Mouse (Mus musculus): ENCODE data around the gene Gm44596.
"Not testable (repeated sequence)": the region's sequence is repeated elsewhere in the genome, so short reads cannot be mapped to it uniquely, and the experiment has no call there.

The Gm44596 gene

GRCm38 (mm10) chr6:128380594-128381167, 5.4 kb downstream of the Gm44596 start:
- DNase-seq = not testable (repeated sequence)

DNA sequence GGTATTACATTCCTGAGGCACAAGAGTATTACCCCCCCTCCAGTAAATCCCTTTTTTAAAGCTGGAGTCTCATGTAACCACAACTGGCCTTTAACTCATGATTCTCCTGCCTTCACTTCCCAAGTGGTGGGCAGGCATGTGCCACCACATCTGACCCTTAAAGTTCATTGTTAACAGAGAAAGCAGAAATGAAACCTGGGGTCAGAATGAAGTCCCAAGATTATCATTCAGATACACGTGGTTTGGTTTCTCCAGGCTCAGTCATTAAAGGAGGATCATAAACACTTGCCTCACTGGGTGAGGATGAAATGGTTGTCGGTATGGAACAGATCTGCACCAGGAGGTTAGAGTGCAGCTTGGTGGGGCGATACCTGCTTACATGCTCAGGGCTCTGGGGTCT, 6.0 kb downstream of the Gm44596 start:
- no peak for DNase-seq

GRCm38 (mm10) chr6:128383752-128384151, 8.4 kb downstream of the Gm44596 start:
- no peak for DNase-seq

- no peak for DNase-seq
These were observed 9.7 kb downstream of the Gm44596 start for GRCm38 (mm10) chr6:128385026-128385425.

DNA sequence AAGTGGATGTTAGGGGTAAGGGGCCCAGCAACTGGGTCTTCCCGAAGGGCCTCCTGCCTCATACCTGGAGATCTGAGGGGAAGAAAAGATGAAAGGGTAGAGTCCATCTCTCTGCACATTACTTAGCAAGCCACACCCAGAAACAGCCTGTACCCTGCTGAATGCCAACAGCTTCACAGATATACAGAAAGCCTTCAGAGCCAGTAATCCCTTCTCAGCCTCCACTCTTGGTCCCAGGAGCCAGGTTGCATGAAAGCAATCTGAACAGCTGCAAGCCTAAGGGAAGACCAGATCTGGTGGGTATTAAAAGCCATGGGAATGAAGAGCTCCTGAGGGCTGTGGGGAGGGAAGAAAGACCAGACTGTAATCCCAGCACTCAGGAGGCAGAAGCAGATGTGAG, 13.9 kb downstream of the Gm44596 start:
- no peak for DNase-seq

DNA sequence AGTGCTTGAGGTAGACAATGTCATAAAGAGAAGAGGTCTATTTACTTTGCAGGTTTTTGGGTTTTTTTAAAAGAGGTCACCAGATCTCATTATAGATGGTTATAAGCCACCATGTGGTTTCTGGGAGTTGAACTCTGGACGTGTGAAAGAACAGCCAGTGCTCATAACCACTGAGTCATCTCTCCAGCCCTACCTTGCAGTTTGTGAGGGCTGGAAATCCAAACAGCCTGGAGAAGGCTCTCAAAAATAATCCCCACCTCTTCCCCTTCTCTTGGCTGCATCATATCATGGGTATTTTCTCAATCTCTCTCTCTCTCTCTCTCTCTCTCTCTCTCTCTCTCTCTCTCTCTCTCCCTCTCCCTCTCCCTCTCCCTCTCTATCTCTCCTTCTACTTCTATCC, 15.4 kb downstream of the Gm44596 start:
- no peak for DNase-seq

DNA sequence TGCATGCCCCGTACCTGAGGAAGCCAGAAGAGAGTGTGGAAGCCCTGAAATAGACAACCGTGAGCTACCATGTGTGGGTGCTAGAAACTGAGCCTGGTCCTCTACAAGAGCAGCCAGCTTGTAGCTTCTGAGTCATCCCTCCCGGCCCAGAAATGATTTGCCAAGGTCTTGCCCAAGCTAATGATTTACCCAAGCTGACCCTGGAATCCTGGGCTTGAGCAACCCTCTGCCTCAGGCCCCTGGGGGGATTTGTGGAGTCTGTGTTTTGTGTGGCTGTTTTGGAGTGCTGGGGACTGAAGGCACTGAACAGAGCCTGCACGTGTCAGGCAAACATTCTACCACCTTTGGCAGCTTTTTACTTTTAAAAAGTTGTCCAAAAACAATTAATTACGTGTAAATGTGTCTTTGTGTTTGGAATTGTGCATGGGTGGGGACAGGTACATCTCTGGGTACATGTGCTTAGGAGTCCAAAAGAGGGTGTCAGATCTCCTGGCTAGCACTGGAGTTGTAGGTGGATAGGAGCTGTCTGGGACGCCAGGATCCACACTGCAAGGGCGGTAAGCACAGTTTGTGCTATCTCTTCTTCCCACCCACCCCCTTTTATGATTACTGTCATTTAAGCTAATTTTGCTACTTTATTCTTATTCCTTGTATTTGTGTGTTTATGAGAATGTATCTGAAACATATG, 22.4 kb downstream of the Gm44596 start:
- DNase-seq = no peak

DNA sequence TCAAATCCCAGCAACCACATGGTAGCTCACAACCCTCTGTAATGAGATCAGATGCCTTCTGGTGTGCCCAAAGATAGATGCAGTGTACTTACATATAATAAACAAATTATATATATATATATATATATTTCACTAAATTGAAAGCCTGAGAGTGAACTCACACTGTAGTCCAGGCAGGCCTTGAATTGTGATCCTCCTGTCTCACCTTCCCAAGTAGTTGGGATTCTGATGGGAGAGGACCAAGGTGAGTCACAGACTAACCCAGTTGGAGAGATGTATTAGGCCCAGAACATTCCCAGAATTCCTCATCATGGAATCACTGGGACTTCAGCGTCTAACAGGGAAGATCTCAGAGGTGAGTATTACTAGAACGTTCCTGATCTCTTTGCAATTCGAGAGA, 23.7 kb downstream of the Gm44596 start, which contains the start of gene Nrip2:
Gene Nrip2, plus strand, starts transcription at position 301 of the 400 bp plus-strand sequence.
- no peak for DNase-seq

DNA sequence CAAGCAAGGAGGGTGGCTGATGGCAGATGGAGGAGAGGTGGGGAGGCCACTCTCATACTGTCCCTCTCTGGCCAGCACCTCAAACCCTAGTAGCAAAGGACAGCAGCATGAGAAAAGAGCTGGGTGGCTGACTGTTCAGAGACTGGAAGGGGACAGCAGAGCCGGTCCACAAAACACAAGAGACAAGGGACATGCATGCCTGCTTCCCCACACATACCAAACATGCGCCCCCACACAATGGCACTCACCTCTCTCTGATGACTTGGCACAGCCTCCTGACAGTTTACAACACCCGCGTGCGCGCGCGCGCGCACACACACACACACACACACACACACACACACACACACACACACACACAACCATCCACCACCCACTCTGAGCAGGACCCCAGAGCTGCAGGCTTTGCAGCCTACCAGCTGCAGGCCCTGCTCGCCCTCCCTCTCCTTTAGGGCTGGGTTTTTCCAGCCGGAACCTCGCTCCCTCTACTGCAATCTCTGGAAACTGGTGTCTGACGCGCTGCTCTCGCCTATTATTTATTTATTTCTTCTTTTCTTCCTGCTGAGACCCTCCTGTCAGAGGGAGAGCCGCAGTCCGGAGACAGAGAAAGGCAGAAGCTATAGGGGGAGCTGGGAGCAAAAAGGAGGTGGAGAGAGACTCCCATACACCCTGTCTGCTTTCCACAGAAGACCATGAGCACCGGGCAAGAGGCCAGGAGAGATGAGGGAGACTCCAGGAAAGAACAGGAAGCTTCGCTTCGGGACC, 24.3 kb downstream of the Gm44596 start:
- no peak for DNase-seq

- DNase-seq = no peak
These were observed 29.4 kb downstream of the Gm44596 start for GRCm38 (mm10) chr6:128404708-128405107.

- no peak for DNase-seq
These were observed 33.3 kb downstream of the Gm44596 start for GRCm38 (mm10) chr6:128408544-128409125.

DNA sequence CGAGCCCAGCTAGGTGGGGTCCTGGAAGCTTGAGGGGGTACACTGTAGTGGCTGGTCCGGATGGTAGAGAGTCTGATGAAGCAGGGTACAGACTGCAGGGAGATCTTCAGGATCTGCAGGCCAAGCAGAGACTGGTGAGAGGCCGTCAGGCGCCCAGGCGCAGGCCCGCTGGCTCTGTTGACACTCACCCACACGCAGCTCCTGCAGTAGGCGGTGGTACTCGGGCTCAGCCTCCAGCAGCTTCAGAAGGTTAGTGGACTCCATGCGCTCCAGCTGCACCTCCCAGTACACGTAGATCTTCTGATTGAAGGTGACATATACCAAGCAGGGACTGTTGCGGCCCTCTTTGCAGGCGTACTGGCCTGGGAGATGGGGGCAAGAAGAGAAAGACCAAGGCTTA, 35.0 kb downstream of the Gm44596 start:
- no peak for DNase-seq

DNA sequence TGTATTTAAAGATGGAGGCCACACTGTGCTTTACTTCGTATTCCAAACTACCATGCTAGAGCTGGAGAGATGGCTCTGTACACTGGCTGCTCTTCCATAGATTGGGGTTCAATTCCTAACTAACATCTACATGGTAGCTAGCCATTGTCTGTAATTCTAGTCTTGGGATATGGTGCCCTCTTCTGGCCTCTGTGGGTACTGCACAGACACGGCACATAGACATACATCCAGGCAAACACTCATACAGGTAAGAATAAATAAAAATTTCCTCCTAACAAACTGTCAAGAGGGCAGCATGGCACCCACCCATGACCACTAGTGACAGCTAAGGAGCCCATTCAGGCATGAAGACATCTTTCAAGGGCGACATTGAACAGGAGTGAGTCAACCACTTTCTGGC, 35.8 kb downstream of the Gm44596 start:
- peak in 1 of 2 experiments; percentile 36 for DNase-seq

GRCm38 (mm10) chr6:128416169-128416568, 40.9 kb downstream of the Gm44596 start:
- no peak for DNase-seq

DNA sequence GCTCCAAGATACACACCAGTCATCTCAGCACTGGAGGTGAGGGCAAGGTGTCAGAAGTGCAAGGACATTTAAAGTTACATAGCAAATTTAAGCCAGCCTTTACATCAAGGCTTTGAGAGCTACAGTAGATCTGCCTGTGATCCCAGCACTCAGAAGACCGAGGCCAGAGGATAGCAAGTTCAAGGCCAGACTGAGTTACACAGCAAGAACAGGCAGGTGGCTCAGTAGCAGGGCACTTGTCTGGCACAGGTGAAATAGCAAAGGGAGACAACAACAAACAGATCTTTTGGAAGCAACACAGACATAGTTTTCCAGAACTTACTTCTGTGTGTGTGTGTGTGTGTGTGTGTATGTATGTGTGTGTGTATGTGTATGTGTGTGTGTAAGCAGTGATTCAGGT, 42.8 kb downstream of the Gm44596 start:
- no peak for DNase-seq

DNA sequence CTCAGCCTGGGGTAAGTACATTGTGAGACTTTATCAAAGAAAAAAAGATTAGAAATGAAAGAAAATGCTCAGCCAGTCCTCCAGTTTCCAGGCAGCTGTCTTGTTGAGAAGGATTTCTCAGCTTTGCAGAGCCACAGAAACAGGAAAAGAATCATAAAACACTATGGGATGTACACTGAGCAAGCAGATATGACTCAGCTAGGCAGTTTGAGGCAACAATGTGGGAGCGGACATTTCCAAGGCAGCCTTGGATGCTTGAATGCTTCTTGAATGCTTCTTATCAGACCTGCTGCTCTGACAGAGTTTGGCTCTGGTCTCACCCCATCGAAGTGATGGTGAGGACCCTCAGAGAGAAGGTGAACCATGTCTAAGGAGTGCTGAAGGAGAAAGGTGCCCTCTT, 45.7 kb downstream of the Gm44596 start:
- DNase-seq = no peak

DNA sequence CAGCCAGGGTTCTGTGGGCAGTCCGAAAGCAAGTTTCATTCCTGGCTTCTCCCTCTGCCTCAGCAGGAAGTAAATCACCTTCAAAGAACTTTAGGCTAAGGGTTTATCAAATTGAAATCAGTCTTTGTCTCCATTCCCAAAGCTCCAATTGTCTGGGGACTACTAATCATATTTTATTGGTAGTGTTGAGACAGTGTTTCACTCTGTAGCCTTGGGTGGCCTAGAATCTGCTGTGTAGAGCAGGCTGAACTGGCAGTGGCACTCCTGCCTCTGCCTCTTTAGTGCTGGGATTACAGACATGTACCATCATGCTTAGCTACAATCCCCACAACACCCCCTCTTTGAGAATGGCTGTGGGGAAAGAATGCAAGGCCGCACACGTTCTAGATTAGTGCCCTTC, 46.2 kb downstream of the Gm44596 start:
- no peak for DNase-seq

DNA sequence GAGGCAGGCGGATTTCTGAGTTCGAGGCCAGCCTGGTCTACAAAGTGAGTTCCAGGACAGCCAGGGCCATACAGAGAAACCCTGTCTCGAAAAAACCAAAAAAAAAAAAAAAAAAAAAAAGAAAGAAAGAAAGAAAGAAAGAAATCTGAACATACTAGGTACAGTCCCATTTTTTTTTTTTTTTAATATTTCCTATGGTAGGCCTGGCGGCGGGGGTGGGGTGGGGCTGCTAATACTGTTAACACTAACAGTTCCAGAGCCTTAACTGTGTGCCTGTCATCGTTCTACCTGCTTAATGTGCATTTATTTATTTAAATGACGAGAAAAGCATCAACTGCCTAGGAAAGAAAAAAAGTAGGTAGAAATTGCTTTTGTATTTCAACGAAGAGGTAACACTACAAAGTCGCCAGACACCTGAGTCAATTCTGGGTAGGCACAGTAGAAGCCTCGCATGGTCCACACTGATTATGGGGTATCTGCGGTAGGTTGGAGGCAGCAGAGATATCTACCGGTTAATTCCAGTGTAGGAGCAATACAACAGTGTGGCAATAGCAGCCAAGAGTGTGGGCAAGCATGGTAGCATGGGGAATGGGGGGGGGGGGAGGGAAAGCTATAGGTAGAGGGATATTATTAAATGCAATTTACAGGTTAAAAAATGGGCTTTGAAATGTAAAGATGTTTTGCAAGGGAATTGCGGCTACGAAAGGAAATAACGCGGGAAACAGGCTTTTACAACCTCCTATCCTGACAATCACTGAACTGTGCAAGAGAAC, 48.4 kb downstream of the Gm44596 start:
- no peak for DNase-seq

DNA sequence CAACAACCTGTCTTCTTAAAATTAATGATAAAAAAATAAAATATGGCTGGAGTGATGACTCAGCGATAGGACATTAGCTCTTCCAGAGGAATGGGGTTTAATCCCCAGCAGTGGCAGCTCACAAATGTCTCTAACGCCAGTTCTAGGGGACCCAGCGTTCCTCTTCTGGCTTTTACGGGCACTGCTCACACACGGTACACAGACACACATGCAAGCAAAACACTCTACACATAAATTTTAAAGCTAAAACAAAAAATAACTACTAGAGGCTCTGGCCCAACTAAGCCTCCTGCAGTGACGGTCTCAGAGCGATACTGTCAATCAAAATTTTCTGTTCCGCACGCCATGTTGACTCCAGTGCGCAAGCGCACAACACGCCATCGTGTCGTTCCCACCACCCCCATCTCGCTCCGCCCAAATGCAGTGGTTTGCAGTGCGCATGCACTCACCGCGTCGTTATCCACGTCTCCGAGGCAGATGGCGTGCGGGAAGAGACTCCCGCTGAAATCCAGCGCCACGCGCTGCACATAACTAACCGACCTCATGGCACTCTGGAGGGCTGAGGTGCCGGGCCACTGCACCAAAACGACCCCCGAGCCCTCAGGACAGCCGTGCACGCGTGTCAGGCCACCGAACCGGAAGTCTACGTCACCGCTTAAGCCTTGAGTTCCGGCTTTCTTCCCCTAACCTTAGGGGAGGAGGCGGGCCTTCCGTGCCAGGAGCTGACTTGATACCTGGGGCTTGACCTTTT, 49.1 kb downstream of the Gm44596 start, which contains the start of gene Itfg2:
Gene Itfg2, minus strand, starts transcription at position 663 of the 751 bp plus-strand sequence.
- DNase-seq = peak; percentile 91 to 93

DNA sequence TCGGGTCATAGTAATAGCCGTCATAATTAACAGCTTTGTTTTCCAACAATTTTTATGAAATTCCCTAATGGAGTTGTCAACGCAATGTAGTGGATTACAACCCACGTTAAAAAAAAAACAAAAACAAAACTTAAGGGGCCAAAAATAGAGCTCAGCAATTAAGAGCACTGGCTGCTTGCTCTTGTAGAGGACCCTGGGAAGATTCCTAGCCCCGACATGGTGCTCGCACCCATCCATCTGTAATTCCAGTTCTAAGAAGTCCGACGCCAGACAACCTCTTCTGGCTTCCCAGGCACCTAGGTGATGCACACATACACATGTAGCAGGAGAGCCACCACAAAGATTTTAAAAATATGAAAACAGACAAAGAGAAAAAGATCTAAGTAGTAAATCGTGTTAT, 49.7 kb downstream of the Gm44596 start:
- no peak for DNase-seq

GRCm38 (mm10) chr6:128427571-128427970, 52.3 kb downstream of the Gm44596 start:
- no peak for DNase-seq

GRCm38 (mm10) chr6:128429300-128429699, 54.0 kb downstream of the Gm44596 start:
- DNase-seq = no peak

Measured in thymus, adult 18-20 months (tissue).